9 mouse cellular contexts compared by ENCODE assay signal in the genomic region with DNA sequence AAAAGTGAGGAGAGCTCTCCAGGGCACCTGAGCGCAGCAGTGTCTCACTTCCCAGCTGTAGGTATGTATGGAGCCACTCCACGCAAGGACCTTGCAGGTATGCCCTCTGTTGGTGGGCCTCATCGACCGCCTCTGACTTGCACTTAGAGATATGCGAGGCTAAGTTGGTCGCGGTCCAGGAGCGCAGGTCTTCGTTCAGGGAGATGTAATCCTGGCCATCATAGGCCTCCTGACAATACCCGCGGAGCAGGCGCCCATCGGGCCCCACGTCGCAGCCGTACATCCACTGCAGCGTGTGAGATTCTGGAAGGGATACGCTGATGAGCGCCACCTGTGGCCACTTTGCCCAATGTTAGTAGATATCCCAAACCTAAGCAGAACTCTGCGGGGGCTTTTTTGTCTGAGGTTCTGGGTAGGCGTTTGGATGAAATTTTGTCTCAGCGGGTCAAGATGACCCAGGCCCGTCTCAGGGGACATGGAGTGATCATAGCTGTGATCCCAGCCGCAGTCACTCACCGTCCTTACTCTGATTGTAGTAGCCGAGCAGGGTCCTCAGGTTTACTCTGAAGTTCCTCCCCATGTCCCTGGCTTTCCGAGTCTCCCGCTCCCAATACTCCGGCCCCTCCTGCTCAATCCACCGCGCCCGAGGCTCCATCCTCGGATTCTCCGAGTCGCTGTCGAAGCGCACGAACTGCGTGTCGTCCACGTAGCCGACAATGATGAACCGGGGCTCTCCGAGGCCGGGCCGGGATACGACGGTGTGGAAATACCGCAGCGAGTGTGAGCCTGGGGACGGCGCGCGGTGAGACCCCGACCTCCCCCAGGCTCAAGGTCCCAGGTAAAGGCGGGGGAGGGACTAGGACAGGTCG. TPM values are rescaled to one million over a fixed set of nuclear protein-coding genes. Genes with fewer than 3 reads are reported as not detected.
DNase-seq lines count a peak whose midpoint lies in the region; ATAC-seq and TF ChIP-seq lines count a peak whose summit lies in the region.
"Not testable (repeated sequence)": the region's sequence is repeated elsewhere in the genome, so short reads cannot be mapped to it uniquely, and the experiment has no call there.
"Had no signal": no experiment of that assay in that cellular context is flagged by ENCODE, and none has a peak within 500 bp of the region (broad histone marks: within the 10 kb centered on the region; RNA-seq: fewer than 3 reads in every experiment).

No protein-coding gene starts in this region.

- DNase-seq in CD4-positive, CD25-positive, alpha-beta regulatory T cell, adult 2 months (ENCODE audit: low read depth, low spot score) = peak; percentile 54
- peak in 1 of 2 experiments; percentile 19 for DNase-seq in cerebellum, adult 2 months
- peak; percentile 60 for DNase-seq in forebrain, embryonic 11.5 days (ENCODE audit: low spot score)
- peak; percentile 7 to 20 for DNase-seq in heart, postnatal 10 days
- DNase-seq in spleen, adult 12 weeks (ENCODE audit: low spot score) = peak; percentile 43

- H3K9me3 ChIP-seq in forebrain, embryonic 11.5 days (ENCODE audit: control insufficient read depth, low read length); kidney, embryonic 16.5 days (ENCODE audit: low read length); liver, embryonic 15.5 days (replicated peaks); midbrain, embryonic 15.5 days: not testable (repeated sequence)

- peak overlapping the region; percentile 39; the same call in 1 of the 2 replicates for H3K9ac ChIP-seq in forebrain, embryonic 11.5 days (ENCODE audit: low read length)
- not testable (repeated sequence) for H3K9ac ChIP-seq in kidney, embryonic 16.5 days (replicated peaks; ENCODE audit: low read length); liver, embryonic 15.5 days
- peak overlapping the region; percentile 34 for H3K9ac ChIP-seq in midbrain, embryonic 15.5 days

- TF ChIP-seq CTCF in cerebellum, adult 2 months (IDR thresholded peaks at IDR 0.05; ENCODE audit: borderline replicate concordance, insufficient read depth, low read depth, low read length) = peak; percentile 22; the same call in 1 of the 2 replicates

- ATAC-seq in forebrain, embryonic 11.5 days (replicated peaks; ENCODE audit: low FRiP score) = peak; percentile 84
- peak; percentile 63; the same call in 1 of the 2 replicates for ATAC-seq in kidney, embryonic 16.5 days (ENCODE audit: low FRiP score, low TSS enrichment)
- not testable (repeated sequence) for ATAC-seq in liver, embryonic 15.5 days (ENCODE audit: insufficient read depth)
- ATAC-seq in midbrain, embryonic 15.5 days (replicated peaks) = peak; percentile 76

- not testable (repeated sequence) for H3K27me3 ChIP-seq in cerebellum, adult 2 months (ENCODE audit: control insufficient read depth, insufficient read depth, low read length); forebrain, embryonic 11.5 days (ENCODE audit: control insufficient read depth, insufficient read depth, low read length)
- H3K27me3 ChIP-seq in kidney, embryonic 16.5 days (ENCODE audit: insufficient read depth, low read length) = peaks cover 22% of the 10 kb centered on the region
- peaks cover 44% of the 10 kb centered on the region for H3K27me3 ChIP-seq in liver, embryonic 15.5 days
- peaks cover 16% of the 10 kb centered on the region for H3K27me3 ChIP-seq in midbrain, embryonic 15.5 days (replicated peaks)

- not testable (repeated sequence) for H3K4me3 ChIP-seq in cerebellum, adult 2 months (replicated peaks; ENCODE audit: insufficient read depth, low read depth, low read length)
- H3K4me3 ChIP-seq in forebrain, embryonic 11.5 days (ENCODE audit: low read depth, low read length) = peak overlapping the region; percentile 40
- peak overlapping the region; percentile 41 for H3K4me3 ChIP-seq in kidney, embryonic 16.5 days (ENCODE audit: low read length)
- H3K4me3 ChIP-seq in liver, embryonic 15.5 days (replicated peaks) = peak overlapping the region; percentile 30
- peak overlapping the region; percentile 43 for H3K4me3 ChIP-seq in midbrain, embryonic 15.5 days

- H3K4me2 ChIP-seq in forebrain, embryonic 11.5 days (ENCODE audit: low read depth, low read length, severe bottlenecking) = peak overlapping the region; percentile 73
- H3K4me2 ChIP-seq in kidney, embryonic 16.5 days (replicated peaks; ENCODE audit: low read depth, low read length) = peak overlapping the region; percentile 57
- H3K4me2 ChIP-seq in liver, embryonic 15.5 days = peak overlapping the region; percentile 63
- peak overlapping the region; percentile 95 for H3K4me2 ChIP-seq in midbrain, embryonic 15.5 days

- intact Hi-C loops in heart, postnatal 10 days (cut with DNase I) = loop anchor here (5.0 kb wide), 2 partner anchors 114 to 174 kb away; no protein-coding TSS in a partner anchor

- H3K27ac ChIP-seq in cerebellum, adult 2 months (ENCODE audit: insufficient read depth, low read length); forebrain, embryonic 11.5 days (ENCODE audit: low read depth, low read length); kidney, embryonic 16.5 days (ENCODE audit: low read length); liver, embryonic 15.5 days (replicated peaks); midbrain, embryonic 15.5 days: not testable (repeated sequence)

- not testable (repeated sequence) for TF ChIP-seq POLR2A in cerebellum, adult 2 months (IDR thresholded peaks at IDR 0.05; ENCODE audit: borderline replicate concordance, insufficient read depth, low read length)

- not testable (repeated sequence) for H3K4me1 ChIP-seq in cerebellum, adult 2 months (ENCODE audit: control insufficient read depth, insufficient read depth, low read length); forebrain, embryonic 11.5 days (replicated peaks; ENCODE audit: control insufficient read depth, insufficient read depth, low read length); kidney, embryonic 16.5 days (ENCODE audit: insufficient read depth, low read length); liver, embryonic 15.5 days (replicated peaks); midbrain, embryonic 15.5 days

- H3K36me3 ChIP-seq in forebrain, embryonic 11.5 days (ENCODE audit: control insufficient read depth, insufficient read depth, low read length); kidney, embryonic 16.5 days (ENCODE audit: insufficient read depth, low read length); liver, embryonic 15.5 days (replicated peaks); midbrain, embryonic 15.5 days (replicated peaks): not testable (repeated sequence)

- WGBS in cerebellum, adult 2 months = under 1% methylated on average over 57 of the region's 57 CpGs
- 1% methylated on average over 57 of the region's 57 CpGs for WGBS in forebrain, embryonic 11.5 days
- WGBS in kidney, embryonic 16.5 days = 1% methylated on average over 53 of the region's 57 CpGs
- WGBS in liver, embryonic 15.5 days (ENCODE audit: insufficient replicate concordance) = 1% methylated on average over 57 of the region's 57 CpGs
- WGBS in midbrain, embryonic 15.5 days = 1% methylated on average over 57 of the region's 57 CpGs

RNA-seq across cellular contexts. Expression of gene Gm19684, which starts 10.6 kb away (rescaled TPM):
- 0.10 TPM in 1 of 2 replicates, not detected in the other for polyA plus RNA-seq in cerebellum, adult 2 months (2012; rRNA removed)
- polyA plus RNA-seq in forebrain, embryonic 11.5 days (2014; fragmentation: Nextera tagmentation; extraction: Ambion mirVana) = not detected in 2 replicates
- total RNA-seq in heart, postnatal 10 days (2021) = under 1 TPM in 1 of 2 experiments, not detected in 1; 0.26 TPM
- polyA plus RNA-seq in kidney, embryonic 16.5 days (2015; fragmentation: Nextera tagmentation; extraction: Ambion mirVana) = not detected in 2 replicates
- not detected in 2 replicates for polyA plus RNA-seq in liver, embryonic 15.5 days (2015; fragmentation: Nextera tagmentation; extraction: Ambion mirVana)
- not detected in 2 replicates for polyA plus RNA-seq in midbrain, embryonic 15.5 days (2015; fragmentation: Nextera tagmentation; extraction: Ambion mirVana)
- polyA plus RNA-seq: C2C12 had no signal

RNA-seq across cellular contexts. Expression of gene Gm7030, which starts 18.4 kb away (rescaled TPM):
- polyA plus RNA-seq in cerebellum, adult 2 months (2012; rRNA removed) = not detected in 2 replicates
- not detected in 2 replicates for polyA plus RNA-seq in forebrain, embryonic 11.5 days (2014; fragmentation: Nextera tagmentation; extraction: Ambion mirVana)
- total RNA-seq in heart, postnatal 10 days (2021) = not detected
- polyA plus RNA-seq in kidney, embryonic 16.5 days (2015; fragmentation: Nextera tagmentation; extraction: Ambion mirVana) = not detected in 2 replicates
- not detected in 2 replicates for polyA plus RNA-seq in liver, embryonic 15.5 days (2015; fragmentation: Nextera tagmentation; extraction: Ambion mirVana)
- polyA plus RNA-seq in midbrain, embryonic 15.5 days (2015; fragmentation: Nextera tagmentation; extraction: Ambion mirVana) = not detected in 2 replicates
- polyA plus RNA-seq: C2C12 had no signal

RNA-seq across cellular contexts. Expression of gene Gm11127, which starts 52.7 kb away (rescaled TPM):
- polyA plus RNA-seq in cerebellum, adult 2 months (2012; rRNA removed) = 0.08 and 0.15 TPM in 2 replicates
- polyA plus RNA-seq in forebrain, embryonic 11.5 days (2014; fragmentation: Nextera tagmentation; extraction: Ambion mirVana) = not detected in 2 replicates
- total RNA-seq in heart, postnatal 10 days (2021) = 1 to 10 TPM; 2.1 to 2.4 TPM
- not detected in 2 replicates for polyA plus RNA-seq in kidney, embryonic 16.5 days (2015; fragmentation: Nextera tagmentation; extraction: Ambion mirVana)
- polyA plus RNA-seq in liver, embryonic 15.5 days (2015; fragmentation: Nextera tagmentation; extraction: Ambion mirVana) = not detected in 2 replicates
- polyA plus RNA-seq in midbrain, embryonic 15.5 days (2015; fragmentation: Nextera tagmentation; extraction: Ambion mirVana) = not detected in 2 replicates

RNA-seq across cellular contexts. Expression of gene Gm8909, which starts 57.5 kb away (rescaled TPM):
- polyA plus RNA-seq in cerebellum, adult 2 months (2012; rRNA removed) = not detected in 2 replicates
- not detected in 2 replicates for polyA plus RNA-seq in forebrain, embryonic 11.5 days (2014; fragmentation: Nextera tagmentation; extraction: Ambion mirVana)
- total RNA-seq in heart, postnatal 10 days (2021) = under 1 TPM in 1 of 2 experiments, not detected in 1; 0.24 TPM
- polyA plus RNA-seq in kidney, embryonic 16.5 days (2015; fragmentation: Nextera tagmentation; extraction: Ambion mirVana) = 0.56 TPM in 1 of 2 replicates, not detected in the other
- polyA plus RNA-seq in liver, embryonic 15.5 days (2015; fragmentation: Nextera tagmentation; extraction: Ambion mirVana) = not detected in 2 replicates
- not detected in 2 replicates for polyA plus RNA-seq in midbrain, embryonic 15.5 days (2015; fragmentation: Nextera tagmentation; extraction: Ambion mirVana)
- polyA plus RNA-seq: C2C12 had no signal
